Mouse (Mus musculus): ENCODE measurements around the gene Rdh5. TPM values are rescaled to one million over a fixed set of nuclear protein-coding genes. Genes with fewer than 3 reads are reported as not detected.

The Rdh5 gene
- polyA plus RNA-seq (2012; rRNA removed) = 23.7 and 24.5 TPM in 2 replicates

DNA sequence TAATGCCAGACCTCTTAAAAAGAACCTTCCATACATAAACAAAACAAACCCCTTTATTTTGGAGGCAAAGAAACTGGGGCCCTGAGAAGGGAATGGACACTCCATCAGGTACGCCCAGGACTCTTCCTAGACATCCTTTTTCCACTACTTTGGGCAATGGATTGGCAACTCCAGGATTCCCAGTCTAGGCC is at the start of gene Rdh5:
Rdh5 (minus strand) TSS at position 67 of the 191 bp plus-strand sequence.
- DNase-seq (ENCODE audit: low read depth) = no peak

DNA sequence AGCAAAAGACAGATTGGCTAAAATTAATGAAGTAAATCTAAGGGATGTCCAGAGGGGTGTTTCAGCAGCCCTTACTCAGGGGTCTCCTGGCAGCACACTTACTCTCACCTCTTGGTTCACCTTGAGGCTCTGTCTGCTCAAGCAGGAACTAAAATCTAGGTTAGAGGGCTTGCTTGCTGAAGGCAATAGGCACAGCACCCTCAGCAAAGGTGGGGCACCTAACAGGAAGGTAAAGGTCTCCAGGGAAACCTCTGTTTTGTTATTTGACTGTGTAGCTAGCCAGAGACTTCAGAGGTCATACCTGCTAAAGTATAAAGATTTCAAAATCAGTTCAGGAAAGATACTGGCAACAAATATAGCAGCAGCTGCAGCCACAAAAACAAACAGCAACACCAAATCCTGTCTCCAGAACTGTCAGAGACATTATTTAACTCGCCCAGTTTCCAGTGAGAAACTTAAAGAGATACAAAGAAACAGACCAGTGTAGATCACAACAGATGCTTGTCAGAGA is 48.1 kb upstream of the Rdh5 start:
- DNase-seq (ENCODE audit: low read depth) = no peak

DNA sequence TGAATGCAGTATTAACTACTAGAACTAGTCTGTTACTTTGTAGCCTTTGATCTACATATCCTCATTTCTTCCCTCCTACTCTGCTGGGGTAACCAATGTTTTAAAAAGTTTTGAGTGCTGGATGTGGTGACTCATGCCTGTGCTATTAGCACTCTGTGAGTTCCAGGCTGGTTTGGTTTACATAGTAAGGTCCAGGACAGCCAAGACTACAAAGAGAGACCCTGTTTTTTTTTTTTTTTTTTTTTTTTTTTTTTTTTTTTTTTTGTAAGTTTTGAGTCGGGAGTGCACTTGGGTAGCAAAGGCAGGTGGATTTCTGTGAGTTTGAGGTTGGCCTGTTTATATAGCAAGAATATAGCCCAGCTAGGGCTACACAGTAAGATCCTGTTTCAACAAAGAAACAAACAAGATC is 45.7 kb upstream of the Rdh5 start:
- no peak for DNase-seq (ENCODE audit: low read depth)

DNA sequence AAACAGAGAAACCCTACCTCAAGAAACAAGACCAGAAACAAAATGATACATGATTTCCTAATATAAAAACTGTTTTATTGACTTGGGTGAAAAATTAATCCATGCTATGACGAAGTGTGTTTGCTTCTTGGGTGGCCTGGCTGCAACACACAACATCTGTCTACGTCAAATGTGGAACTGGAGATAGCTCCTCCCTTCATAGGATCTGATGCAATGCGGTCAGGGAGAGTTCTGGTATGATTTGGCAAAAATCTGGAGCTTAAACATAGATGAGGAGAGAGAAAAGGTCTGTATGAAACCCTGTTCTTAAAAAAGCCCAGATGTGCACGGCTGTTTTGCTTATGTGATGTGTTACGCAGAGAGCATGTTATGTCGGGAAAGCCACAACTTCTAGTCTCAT is 43.2 kb upstream of the Rdh5 start:
- no peak for DNase-seq (ENCODE audit: low read depth)

DNA sequence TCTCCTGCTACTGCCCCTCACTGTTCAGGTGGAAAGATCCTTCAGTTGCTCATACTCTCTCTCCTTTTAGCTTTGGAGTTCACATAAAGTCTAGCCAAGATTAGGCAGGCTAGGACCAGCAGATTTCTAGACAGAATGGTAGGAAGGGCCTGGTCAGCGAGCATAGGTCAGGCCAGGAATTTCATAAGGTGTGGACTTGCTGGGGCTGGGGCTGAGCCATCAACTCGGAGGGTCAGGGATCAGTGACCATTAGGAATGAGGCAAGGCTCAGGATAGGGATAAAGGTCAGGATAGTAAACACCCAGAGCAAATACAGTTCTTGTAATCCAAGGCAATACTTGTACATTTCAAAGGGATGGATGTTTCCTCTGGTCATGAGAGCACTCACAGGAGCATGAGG is 42.3 kb upstream of the Rdh5 start:
- no peak for DNase-seq (ENCODE audit: low read depth)

DNA sequence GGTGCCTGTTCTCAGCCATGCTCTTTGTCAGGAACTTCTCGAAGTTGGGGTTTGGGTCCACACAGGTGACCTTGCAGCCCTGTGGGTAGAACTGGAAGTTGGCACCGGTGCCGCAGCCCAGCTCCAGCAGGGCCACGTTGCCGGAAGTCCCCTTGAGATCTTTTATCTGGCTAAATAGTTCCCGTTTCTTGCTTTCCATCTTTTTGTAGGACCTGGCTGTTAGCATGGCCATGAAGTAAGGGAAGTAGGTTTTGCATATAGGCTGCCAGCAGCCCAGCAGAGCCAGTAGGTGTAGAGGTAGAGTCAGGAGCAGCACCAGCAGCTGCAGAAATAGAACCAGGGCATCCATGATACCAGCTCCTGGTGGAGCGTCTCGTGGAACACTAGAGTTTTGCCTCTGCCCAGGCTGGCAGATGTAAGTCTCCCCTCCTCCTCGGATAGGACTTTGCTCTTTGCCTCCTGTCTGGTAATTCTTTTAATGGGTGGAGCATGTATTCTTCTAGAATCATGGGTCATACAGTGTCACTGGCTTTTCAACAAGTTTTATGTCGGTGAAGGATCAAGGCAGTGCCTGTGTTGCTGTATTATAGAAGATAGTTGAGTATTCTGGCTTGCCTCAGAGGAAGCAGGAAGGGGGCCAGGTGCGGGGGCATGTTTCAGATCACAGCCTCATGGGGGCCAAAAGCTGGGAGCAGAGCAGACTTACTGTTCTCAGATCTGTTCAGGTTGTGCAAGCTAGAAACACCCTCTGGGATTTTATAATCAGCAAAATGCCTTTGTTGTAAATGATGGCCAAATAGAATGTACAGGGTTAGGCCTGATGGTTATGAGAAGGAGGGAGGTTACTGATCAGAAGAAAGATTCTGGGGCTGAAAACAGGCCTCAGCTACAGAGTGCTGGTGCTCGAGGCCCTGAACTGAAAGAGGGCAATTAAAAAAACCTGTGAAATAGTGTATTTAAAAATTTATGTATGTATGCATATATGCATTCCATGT is 38.2 kb upstream of the Rdh5 start, which contains the start of gene Mettl7b:
Mettl7b (minus strand) TSS at position 399 of the 995 bp plus-strand sequence.
- peak; percentile 69 for DNase-seq (ENCODE audit: low read depth)

DNA sequence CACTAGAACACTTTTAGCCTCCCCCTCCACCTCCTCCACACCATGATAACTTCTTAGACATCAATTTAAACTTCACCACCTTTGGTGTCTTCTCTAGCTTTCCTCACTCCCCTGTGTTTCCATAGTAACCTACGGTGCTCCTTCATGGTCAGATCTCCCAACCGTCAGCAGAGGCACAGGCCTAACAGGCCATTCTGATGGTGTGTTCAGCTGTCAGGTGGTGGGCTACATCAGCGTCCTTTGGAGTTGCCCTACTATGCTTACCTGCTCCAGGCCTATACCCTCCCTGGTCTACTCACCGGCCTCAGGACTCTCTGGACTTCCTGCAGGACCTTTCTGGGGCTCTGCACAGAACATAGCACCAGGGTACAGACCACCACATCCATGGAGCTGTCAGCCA is 37.5 kb upstream of the Rdh5 start:
- DNase-seq (ENCODE audit: low read depth) = no peak

DNA sequence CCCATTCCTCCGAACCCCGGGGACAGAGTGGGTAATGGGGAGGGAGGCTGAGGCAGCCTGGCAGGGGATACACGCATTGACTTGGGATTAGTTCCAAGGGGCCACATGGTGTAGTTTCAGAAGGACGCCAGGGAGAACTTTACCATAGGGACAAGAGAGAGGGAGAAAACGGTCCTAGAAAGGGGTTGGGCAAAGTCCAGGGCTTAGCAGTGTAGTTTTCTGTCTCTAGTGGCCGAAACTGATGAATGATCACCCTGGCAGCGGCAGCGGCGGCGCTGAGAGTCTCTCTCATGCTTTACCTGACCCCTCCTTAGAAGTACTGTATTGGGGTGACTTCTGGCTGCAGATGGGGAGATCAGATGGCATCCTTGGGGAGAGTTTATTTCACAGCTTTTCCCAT is 35.7 kb upstream of the Rdh5 start:
- no peak for DNase-seq (ENCODE audit: low read depth)

DNA sequence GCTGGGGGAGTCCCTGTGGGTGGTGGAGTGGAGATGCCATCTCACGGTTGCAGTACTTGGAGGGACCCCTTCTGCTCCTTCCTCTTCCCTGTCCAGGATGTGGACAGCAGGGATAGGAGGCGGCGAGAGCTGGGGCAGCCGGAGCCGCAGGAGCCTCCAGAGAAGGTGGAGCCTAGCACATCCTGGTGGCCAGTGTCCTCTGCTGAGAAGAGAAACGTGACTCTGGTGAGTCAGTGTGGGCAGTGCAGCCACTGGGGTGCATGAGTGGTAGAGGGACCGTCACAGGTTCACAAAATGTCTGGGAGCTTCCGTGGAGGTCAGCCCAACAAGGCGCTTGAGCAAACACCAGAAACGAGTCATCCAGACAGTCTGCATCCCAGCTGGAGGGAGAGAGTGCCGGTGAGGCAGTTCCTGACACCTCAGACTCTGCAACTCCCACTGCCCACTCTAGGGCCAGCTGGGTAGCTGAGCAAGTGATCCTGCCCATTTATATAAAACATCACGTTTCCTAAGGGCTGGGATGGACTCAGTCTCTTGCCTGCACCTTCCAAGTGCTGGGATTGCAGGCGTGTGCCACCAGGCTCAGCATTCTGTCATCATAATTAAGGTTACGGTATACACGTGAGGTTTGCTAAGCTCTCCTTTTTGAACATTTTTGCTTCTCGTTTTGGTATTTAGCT is 27.7 kb upstream of the Rdh5 start:
- DNase-seq (ENCODE audit: low read depth) = no peak

DNA sequence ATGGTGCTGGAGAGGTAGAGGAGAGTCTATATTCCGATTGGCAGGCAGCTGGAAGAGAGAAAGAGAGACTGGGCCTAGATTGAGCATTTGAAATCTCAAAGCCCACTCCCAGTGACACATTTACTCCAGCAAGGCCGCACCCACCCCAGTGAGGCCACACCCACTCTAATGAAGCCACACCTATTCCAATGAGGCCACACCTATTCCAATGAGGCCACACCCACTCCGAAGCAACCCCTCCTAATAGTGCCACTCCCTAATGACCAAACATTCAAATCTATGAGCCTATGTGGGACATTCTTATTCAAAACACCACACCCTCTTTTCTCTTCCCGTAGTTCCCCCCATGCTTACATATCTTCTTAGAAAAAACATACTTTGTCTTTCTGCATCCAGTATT is 24.8 kb upstream of the Rdh5 start:
- DNase-seq (ENCODE audit: low read depth) = no peak

DNA sequence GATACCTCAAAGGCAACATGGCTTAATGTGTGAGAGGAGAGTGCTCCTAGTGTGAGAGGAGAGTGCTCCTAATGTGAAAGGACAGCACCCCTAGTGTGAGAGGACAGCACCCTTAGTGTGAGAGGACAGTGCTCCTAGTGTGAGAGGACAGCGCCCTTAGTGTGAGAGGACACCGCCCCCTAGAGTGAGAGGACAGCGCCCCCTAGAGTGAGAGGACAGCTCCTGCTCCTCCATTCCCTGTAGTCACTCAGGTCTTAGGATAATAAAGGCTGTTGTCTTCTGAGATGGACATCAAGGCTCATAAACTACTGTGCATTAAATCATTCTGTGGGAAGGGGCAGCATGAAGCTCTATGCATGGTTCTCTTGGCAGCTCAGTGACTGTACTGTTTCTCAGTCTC is 23.0 kb upstream of the Rdh5 start:
- no peak for DNase-seq (ENCODE audit: low read depth)

DNA sequence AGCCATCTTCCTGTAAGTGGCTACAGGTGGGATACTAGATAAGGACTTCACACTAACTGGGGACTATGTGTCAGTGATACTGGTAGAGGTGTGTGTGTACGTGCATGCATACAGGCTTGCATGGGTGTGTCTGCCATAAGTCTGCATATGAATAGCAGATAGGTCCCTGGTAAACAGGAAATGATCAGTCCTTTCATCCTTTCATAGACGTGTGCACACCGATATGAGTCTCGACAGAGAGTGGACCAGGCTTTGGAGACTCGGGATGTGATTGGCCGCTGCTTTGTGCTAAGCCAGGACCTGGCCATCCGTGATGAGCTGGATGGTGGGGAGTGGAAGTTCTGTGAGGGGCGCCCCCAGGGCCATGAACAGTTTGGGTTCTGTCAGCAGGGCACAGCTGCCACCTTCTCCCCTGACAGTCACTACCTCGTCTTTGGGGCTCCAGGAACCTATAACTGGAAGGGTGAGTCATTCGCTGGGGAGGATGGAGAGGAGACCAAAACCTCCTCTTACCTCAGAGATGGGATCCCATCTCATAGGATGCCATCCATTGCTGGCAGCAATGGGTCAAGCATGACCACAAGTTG is 17.9 kb upstream of the Rdh5 start:
- DNase-seq (ENCODE audit: low read depth) = no peak

DNA sequence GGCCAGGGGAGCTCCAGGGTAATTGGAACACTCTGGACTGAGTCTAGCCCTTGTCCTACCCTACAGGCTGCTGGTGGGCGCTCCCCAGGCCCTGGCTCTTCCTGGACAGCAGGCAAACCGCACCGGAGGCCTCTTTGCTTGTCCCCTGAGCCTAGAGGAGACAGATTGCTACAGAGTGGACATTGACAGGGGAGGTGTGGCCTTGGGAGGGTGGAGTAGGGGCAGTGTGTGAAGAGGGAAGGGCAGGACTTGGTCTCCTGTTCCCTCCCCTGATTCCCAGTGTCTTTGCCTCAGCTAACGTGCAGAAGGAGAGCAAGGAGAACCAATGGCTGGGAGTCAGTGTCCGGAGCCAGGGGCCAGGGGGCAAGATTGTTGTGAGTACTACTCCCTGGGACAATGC is 16.3 kb upstream of the Rdh5 start:
- DNase-seq (ENCODE audit: low read depth) = no peak

DNA sequence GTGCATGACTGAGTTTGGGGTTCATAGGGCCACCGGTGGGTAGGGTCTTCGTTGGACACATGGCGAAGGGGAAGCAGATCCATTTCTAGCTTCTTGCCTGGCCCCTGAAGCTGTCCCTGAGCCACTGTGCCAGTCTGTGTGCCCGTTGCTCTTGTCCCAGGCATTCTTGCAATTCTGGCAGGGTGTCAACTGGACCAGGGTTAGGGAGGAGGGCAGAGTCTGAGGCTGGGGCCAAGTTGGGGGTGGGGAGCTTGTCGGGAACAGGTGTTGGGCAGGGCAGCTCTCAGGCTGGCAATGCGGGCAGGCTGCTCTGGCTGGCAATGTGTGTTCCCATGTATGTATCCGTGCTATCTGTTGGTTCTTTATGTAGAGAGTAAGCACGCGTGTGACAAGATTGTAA is 15.8 kb upstream of the Rdh5 start:
- DNase-seq (ENCODE audit: low read depth) = no peak

DNA sequence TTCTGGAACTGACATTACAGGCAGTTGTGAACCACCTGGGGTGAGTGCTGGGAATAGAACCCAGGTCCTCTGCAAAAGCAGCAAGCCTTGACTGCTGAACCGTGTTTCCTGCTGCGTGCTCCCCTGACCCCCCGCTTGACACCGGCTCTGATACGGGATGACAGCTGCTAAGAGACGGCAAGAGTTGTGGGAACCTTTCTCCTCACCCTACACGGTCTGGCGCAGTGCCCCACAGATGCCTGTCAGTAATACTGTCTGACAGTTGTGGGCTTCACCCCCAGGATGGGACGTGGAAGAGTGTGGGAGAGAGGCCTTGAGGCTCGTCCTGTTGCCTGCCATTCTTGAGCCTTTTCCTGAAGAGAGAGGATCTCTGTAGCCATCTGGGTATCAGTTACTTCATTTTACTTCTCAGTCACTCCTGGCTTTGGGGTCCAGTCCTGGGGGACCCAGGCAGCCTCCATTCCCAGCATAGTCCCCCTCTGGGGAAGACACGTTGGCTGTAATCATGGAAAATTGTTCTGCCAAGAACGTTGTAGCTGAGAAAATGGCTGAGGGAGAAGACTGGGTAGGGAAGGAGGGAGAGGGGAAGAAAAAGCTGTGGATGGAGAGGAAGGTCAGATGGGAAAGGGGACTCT is 15.2 kb upstream of the Rdh5 start:
- no peak for DNase-seq (ENCODE audit: low read depth)

DNA sequence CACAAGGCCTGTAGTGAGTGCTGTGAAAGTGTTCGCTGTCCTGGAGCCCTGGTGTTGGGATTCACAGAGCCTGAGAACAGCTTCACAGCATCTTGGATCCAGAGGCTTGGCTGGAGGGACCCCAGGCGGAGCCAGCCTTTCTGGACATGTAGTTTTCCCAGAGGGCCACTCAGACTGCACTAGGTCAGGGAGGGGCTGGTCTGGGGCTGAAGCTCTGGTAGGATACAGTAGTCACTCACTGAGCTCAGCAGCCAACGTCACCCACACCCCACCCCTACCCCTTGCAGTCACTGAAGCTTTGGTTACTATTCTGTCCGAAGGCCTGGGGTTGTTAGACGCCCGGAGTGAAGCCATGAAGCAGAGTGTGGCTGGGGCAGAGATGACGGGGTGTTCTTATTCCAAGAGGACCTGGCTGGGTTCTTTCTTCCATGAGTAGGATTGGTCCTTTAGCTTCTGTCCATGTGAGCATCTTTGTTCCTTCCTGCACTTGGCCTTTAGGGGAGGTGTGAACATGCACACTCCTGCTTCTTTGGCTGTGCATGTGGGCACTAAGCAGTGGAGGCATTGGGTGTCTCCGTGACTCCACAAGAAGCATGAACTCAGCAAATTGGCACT is 13.2 kb upstream of the Rdh5 start:
- no peak for DNase-seq (ENCODE audit: low read depth)

DNA sequence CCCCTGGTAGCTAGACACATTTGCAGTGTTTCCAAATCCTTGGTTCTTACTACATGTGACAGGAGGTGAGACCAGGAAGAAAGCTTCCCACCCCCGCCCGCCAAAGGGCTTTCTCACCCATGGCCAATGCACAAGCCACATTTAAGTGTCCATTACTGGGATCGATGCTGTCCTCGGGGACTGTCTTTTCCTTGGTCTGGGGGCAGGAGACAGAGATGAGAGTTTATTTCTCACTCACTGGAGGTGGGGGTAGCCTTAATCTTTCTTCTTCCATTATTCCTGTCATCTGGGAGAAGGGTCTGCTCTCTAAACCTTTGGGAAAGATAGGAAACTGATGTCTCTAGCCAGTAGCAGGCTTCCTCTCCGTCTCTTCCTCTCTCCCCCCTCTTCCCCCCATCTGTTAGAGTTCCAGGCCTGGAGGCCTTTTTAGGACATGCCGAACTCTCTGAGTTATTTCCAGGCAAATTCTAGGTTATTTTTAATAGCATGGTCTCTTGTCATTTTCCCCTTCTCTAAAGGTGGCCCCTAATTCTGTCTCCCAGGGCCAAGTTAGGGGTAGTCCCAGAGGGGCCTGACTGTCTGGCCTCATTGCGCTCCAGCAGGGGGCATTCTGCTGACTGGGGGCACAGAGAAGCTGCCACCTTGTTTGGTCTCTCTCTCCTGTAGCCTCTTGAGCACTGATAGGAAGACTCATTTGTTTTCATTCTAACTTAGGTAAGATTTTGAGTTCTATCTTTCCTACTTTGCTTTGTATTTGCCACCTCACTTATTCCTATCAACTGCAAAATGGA is 12.5 kb upstream of the Rdh5 start:
- no peak for DNase-seq (ENCODE audit: low read depth)

DNA sequence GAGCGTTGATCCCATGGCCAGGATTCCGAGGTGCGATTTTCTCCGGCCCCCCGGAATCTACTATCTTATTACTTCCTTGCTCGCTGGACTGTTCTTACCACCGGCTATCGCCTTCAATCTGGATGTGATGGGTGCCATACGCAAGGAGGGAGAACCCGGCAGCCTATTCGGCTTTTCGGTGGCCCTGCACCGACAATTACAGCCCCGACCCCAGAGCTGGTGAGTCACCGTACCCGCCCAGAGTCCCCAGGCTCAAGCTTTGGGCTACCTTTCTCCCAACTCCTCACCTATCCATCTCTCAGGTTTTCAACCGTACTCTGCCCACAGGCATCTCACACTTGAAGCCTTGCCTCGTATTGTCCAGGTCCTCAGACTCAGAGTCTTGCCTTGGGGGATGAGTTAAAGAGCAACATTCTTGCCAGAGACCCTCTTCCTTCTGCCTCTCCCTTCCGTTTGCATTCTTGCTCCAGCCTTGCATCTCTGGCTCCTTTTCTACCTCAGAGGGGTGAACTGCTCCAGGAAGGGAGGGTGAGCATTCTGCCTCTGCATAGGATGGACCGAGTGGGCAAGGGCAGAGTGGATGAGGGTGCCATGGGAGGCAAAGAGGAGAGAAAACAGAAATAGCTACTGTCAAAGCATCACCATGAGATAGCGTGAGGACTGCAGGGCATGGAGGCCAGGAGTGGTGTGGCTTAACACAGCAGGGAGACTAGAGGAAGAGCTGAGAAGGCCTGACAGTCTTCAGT is 11.5 kb upstream of the Rdh5 start:
- DNase-seq (ENCODE audit: low read depth) = no peak

DNA sequence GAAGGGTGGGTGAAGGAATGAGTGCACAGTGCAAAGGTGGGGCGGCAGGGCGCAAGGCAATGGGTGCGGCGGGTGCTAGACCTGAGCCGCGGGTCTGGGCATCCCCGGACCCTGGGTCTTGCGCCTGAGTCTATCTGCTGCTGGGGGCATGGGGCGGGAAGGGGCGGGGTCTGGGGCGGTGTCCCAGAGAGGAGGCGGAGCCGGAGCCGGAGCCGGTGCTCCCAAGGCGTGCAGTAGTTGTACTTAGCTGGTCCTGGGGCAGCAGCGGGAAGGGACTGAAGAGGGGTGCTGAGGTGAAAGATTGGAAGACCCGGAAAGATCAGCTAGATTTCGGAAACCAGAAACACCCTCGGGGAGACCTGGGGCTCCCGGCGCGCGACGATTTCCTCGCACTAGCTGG is 10.9 kb upstream of the Rdh5 start, which contains the start of gene Itga7:
Itga7 (plus strand) TSS at position 245 of the 400 bp plus-strand sequence.
- DNase-seq (ENCODE audit: low read depth) = no peak

DNA sequence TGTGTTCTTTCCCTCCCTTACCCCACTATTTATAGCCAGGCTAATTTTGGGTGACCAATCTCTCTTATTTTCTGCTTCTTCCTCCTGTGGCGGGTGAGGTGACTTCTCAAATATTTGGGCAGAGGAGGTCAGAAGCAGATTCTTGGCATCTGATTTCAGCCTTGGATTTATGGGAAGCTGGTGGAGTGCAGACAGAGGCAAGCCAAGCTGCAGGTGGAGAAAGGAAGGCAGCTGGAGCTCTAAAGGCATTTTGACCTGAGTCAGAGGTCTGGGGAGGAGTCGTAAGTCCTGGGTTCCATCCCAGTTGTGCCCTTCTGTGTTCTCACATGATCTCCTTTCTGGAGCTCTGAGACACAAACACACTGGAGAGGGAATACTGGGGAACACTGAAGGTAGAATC is 8.8 kb upstream of the Rdh5 start:
- no peak for DNase-seq (ENCODE audit: low read depth)
